In the genomic region with DNA sequence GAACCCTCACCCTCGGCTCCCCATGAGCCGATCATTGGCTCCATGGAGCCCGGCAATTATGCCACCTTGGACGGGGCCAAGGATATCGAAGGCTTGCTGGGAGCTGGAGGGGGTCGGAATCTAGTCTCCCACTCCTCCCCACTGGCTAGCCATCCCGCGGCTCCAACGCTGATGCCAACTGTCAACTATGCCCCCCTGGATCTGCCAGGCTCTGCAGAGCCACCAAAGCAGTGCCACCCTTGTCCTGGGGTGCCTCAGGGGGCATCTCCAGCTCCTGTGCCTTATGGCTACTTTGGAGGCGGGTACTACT, we compare ENCODE assay signal across 12 mouse cellular contexts. TPM values are rescaled to one million over a fixed set of nuclear protein-coding genes. Genes with fewer than 3 reads are reported as not detected.
DNase-seq lines count a peak whose midpoint lies in the region; ATAC-seq lines count a peak whose summit lies in the region.
"Had no signal": no experiment of that assay in that cellular context is flagged by ENCODE, and none has a peak within 500 bp of the region (broad histone marks: within the 10 kb centered on the region; RNA-seq: fewer than 3 reads in every experiment).

No protein-coding gene starts in this region.

- H3K4me3 ChIP-seq in heart, embryonic 16.5 days (ENCODE audit: low read length) = 0 out of 2 replicates have a peak overlapping the region, but pooled peaks have one; percentile 11
- H3K4me3 ChIP-seq in neural tube, embryonic 11.5 days (ENCODE audit: low read depth, low read length) = peak overlapping the region; percentile 18; the same call in 1 of the 2 replicates
- peak overlapping the region; percentile 35 for H3K4me3 ChIP-seq in limb, embryonic 10.5 days
- peak overlapping the region; percentile 7; the same call in 1 of the 2 replicates for H3K4me3 ChIP-seq in stomach, embryonic 16.5 days (replicated peaks; ENCODE audit: low read length)

- no peak for ATAC-seq in heart, embryonic 16.5 days (replicated peaks; ENCODE audit: extremely low read depth, insufficient read depth, low FRiP score)
- no peak for ATAC-seq in neural tube, embryonic 11.5 days (ENCODE audit: insufficient read depth, low FRiP score, low TSS enrichment)
- no peak for ATAC-seq in stomach, embryonic 16.5 days (ENCODE audit: insufficient read depth, low FRiP score)
- ATAC-seq: CD4-positive, CD25-positive, alpha-beta regulatory T cell, adult 4 months had no signal

- H3K36me3 ChIP-seq in heart, embryonic 16.5 days (ENCODE audit: control insufficient read depth, insufficient read depth) = no peaks in the 10 kb centered on the region
- no peaks in the 10 kb centered on the region for H3K36me3 ChIP-seq in neural tube, embryonic 11.5 days (ENCODE audit: control insufficient read depth, insufficient read depth, low read length)
- no peaks in the 10 kb centered on the region for H3K36me3 ChIP-seq in limb, embryonic 10.5 days
- no peaks in the 10 kb centered on the region for H3K36me3 ChIP-seq in stomach, embryonic 16.5 days (ENCODE audit: control insufficient read depth, insufficient read depth, low read length)

- WGBS in heart, embryonic 16.5 days = 1% methylated on average over 10 of the region's 10 CpGs
- 2% methylated on average over 10 of the region's 10 CpGs for WGBS in neural tube, embryonic 11.5 days
- 0% methylated on average over 10 of the region's 10 CpGs for WGBS in limb, embryonic 10.5 days
- under 1% methylated on average over 10 of the region's 10 CpGs for WGBS in stomach, embryonic 16.5 days

- intact Hi-C loops in heart, postnatal 25 days (cut with DNase I) = no loop called here

- no peak overlapping the region for H3K9ac ChIP-seq in heart, embryonic 16.5 days (ENCODE audit: low read length)
- H3K9ac ChIP-seq in neural tube, embryonic 11.5 days (ENCODE audit: low read length) = no peak overlapping the region
- no peak overlapping the region for H3K9ac ChIP-seq in stomach, embryonic 16.5 days (ENCODE audit: low read length)

- no peak overlapping the region for H3K4me2 ChIP-seq in heart, embryonic 16.5 days (ENCODE audit: low read depth, low read length)
- peak overlapping the region; percentile 33 for H3K4me2 ChIP-seq in neural tube, embryonic 11.5 days (ENCODE audit: low read depth)
- peak overlapping the region; percentile 8; the same call in 1 of the 2 replicates for H3K4me2 ChIP-seq in stomach, embryonic 16.5 days (ENCODE audit: low read depth, low read length)

- H3K27ac ChIP-seq in heart, embryonic 16.5 days (ENCODE audit: low read length) = no peak overlapping the region
- H3K27ac ChIP-seq in neural tube, embryonic 11.5 days (ENCODE audit: low read depth, low read length) = no peak overlapping the region
- H3K27ac ChIP-seq in limb, embryonic 10.5 days = no peak overlapping the region
- H3K27ac ChIP-seq in stomach, embryonic 16.5 days (ENCODE audit: low read length) = no peak overlapping the region

- DNase-seq in heart, postnatal 25 days (ENCODE audit: low spot score) = no peak
- DNase-seq in neural tube, embryonic 11.5 days (ENCODE audit: low spot score) = no peak
- DNase-seq in neural tube, embryonic 10.5 days (ENCODE audit: extremely low spot score, low spot score) = no peak
- DNase-seq in limb, embryonic 10.5 days (ENCODE audit: low spot score) = no peak
- DNase-seq in adrenal gland, adult 2 months = no peak
- DNase-seq in kidney, postnatal 10 days = no peak
- DNase-seq: cerebellum, adult 9-11 months; kidney, adult 18-20 months; left cerebral cortex, postnatal 4 days had no signal

- H3K9me3 ChIP-seq in heart, embryonic 16.5 days (replicated peaks; ENCODE audit: control insufficient read depth, low read length) = no peaks in the 10 kb centered on the region
- H3K9me3 ChIP-seq in neural tube, embryonic 11.5 days (ENCODE audit: control insufficient read depth, low read length) = no peaks in the 10 kb centered on the region
- no peaks in the 10 kb centered on the region for H3K9me3 ChIP-seq in limb, embryonic 10.5 days (replicated peaks)
- H3K9me3 ChIP-seq in stomach, embryonic 16.5 days (replicated peaks; ENCODE audit: control insufficient read depth, low read length) = no peaks in the 10 kb centered on the region

- H3K27me3 ChIP-seq in heart, embryonic 16.5 days (ENCODE audit: control insufficient read depth, insufficient read depth, low read length) = peaks cover 98% of the 10 kb centered on the region
- peaks cover 98% of the 10 kb centered on the region for H3K27me3 ChIP-seq in neural tube, embryonic 11.5 days (ENCODE audit: control insufficient read depth, insufficient read depth, low read length)
- H3K27me3 ChIP-seq in limb, embryonic 10.5 days (ENCODE audit: low read depth, poor library complexity, severe bottlenecking) = peaks cover 100% of the 10 kb centered on the region
- peaks cover 97% of the 10 kb centered on the region for H3K27me3 ChIP-seq in stomach, embryonic 16.5 days (ENCODE audit: control insufficient read depth, insufficient read depth, low read length)

- H3K4me1 ChIP-seq in heart, embryonic 16.5 days (ENCODE audit: control insufficient read depth, insufficient read depth, low read length) = no peaks in the 10 kb centered on the region
- peaks cover 8% of the 10 kb centered on the region; the same call in 1 of the 2 replicates for H3K4me1 ChIP-seq in neural tube, embryonic 11.5 days (ENCODE audit: control insufficient read depth, insufficient read depth, low read length)
- peaks cover 24% of the 10 kb centered on the region for H3K4me1 ChIP-seq in limb, embryonic 10.5 days
- H3K4me1 ChIP-seq in stomach, embryonic 16.5 days (ENCODE audit: control insufficient read depth, insufficient read depth, low read length) = no peaks in the 10 kb centered on the region

RNA-seq across cellular contexts. Expression of gene Hoxb13, which starts 0.2 kb away (rescaled TPM):
- 0.08 TPM in 1 of 2 replicates, not detected in the other for polyA plus RNA-seq in heart, embryonic 16.5 days (2015; fragmentation: Nextera tagmentation; extraction: Ambion mirVana)
- not detected for total RNA-seq in heart, postnatal 25 days (2021)
- polyA plus RNA-seq in neural tube, embryonic 11.5 days (2014; fragmentation: Nextera tagmentation; extraction: Ambion mirVana) = 0.33 and 0.35 TPM in 2 replicates
- polyA plus RNA-seq in limb, embryonic 10.5 days (2016; fragmentation: Nextera tagmentation; extraction: Ambion mirVana) = not detected in 2 replicates
- polyA plus RNA-seq in stomach, embryonic 16.5 days (2015; fragmentation: Nextera tagmentation; extraction: Ambion mirVana) = not detected in 2 replicates
- total RNA-seq in adrenal gland, adult 2 months (2021) = not detected
- not detected in 2 replicates for polyA plus RNA-seq in adrenal gland, adult 2 months (2012; rRNA removed)
- total RNA-seq: left cerebral cortex, postnatal 4 days had no signal
- polyA plus RNA-seq: CD4-positive, CD25-positive, alpha-beta regulatory T cell, adult 4 months had no signal
